Mouse (Mus musculus) NIH3T3 (cell line): Measurements from ENCODE around the gene Tcap.
"Not testable (repeated sequence)": the region's sequence is repeated elsewhere in the genome, so short reads cannot be mapped to it uniquely, and the experiment has no call there.

Source experiments
- DNase-seq: peaks from one replicate; pipeline ENCODE4 v3.0.0-alpha.2; 2012; ENCODE audit warnings: low read depth

The Tcap gene

GRCm38 (mm10) chr11:98382405-98382804 is 1.2 kb upstream of the Tcap start:
- not testable (repeated sequence) for DNase-seq

- DNase-seq, result no peak
Measured at GRCm38 (mm10) chr11:98384216-98384615, 605 bp downstream of the Tcap start.

GRCm38 (mm10) chr11:98384721-98385637 is 1.4 kb downstream of the Tcap start:
- no peak for DNase-seq

GRCm38 (mm10) chr11:98385638-98386585 is 2.3 kb downstream of the Tcap start, which contains the start of gene Pnmt:
Gene Pnmt, plus strand, starts transcription at chr11:98386450.
- DNase-seq, result no peak

GRCm38 (mm10) chr11:98386596-98386995 is 3.0 kb downstream of the Tcap start:
- DNase-seq, result no peak

GRCm38 (mm10) chr11:98387056-98387577 is 3.5 kb downstream of the Tcap start:
- no peak for DNase-seq

- DNase-seq, result no peak
Measured at GRCm38 (mm10) chr11:98388282-98388681, 4.7 kb downstream of the Tcap start.

GRCm38 (mm10) chr11:98389221-98389780 is 5.7 kb downstream of the Tcap start:
- DNase-seq, result peak; percentile 73

GRCm38 (mm10) chr11:98390141-98390540 is 6.5 kb downstream of the Tcap start:
- no peak for DNase-seq

- DNase-seq, result no peak
Measured at GRCm38 (mm10) chr11:98392034-98392433, 8.4 kb downstream of the Tcap start.

GRCm38 (mm10) chr11:98392645-98393044 is 9.0 kb downstream of the Tcap start:
- DNase-seq, result no peak

GRCm38 (mm10) chr11:98393317-98393716 is 9.7 kb downstream of the Tcap start:
- DNase-seq, result no peak

GRCm38 (mm10) chr11:98394301-98394700 is 10.7 kb downstream of the Tcap start:
- DNase-seq, result no peak

GRCm38 (mm10) chr11:98395041-98395440 is 11.4 kb downstream of the Tcap start:
- no peak for DNase-seq

- no peak for DNase-seq
Measured at GRCm38 (mm10) chr11:98397946-98398345, 14.3 kb downstream of the Tcap start.

- DNase-seq, result peak; percentile 96
Measured at GRCm38 (mm10) chr11:98400161-98400726, 16.6 kb downstream of the Tcap start, which contains the start of gene Pgap3. Gene Pgap3, minus strand, starts transcription at chr11:98400490.

- peak; percentile 22 for DNase-seq
Measured at GRCm38 (mm10) chr11:98400816-98401215, 17.2 kb downstream of the Tcap start.

- DNase-seq, result no peak
Measured at GRCm38 (mm10) chr11:98406621-98407020, 23.0 kb downstream of the Tcap start.

- DNase-seq, result no peak
Measured at GRCm38 (mm10) chr11:98408872-98409271, 25.3 kb downstream of the Tcap start.

GRCm38 (mm10) chr11:98409341-98409822 is 25.8 kb downstream of the Tcap start:
- no peak for DNase-seq

GRCm38 (mm10) chr11:98412273-98412796 is 28.7 kb downstream of the Tcap start, which contains the start of gene Erbb2:
Gene Erbb2, plus strand, starts transcription at chr11:98412470.
- peak; percentile 94 for DNase-seq
